Mouse (Mus musculus) testis, adult 2 months (tissue): ENCODE data around the gene Foxp1.

Experiments used
- CTCF ChIP-seq: fragments of 200-500 bp; IDR thresholded peaks from 2 replicates; pipeline ENCODE4 v1.5.1; 2012; ENCODE audit warnings: low read depth, mild to moderate bottlenecking, inconsistent platforms, low read length, moderate library complexity; ENCODE audit not compliant: control insufficient read depth, insufficient read depth, insufficient replicate concordance
- POLR2A ChIP-seq: fragments of 200-500 bp; IDR thresholded peaks from 2 replicates; pipeline ENCODE4 v1.6.1; 2012; ENCODE audit warnings: low read depth, mild to moderate bottlenecking, inconsistent platforms, low read length, moderate library complexity; ENCODE audit not compliant: control insufficient read depth

DNA sequence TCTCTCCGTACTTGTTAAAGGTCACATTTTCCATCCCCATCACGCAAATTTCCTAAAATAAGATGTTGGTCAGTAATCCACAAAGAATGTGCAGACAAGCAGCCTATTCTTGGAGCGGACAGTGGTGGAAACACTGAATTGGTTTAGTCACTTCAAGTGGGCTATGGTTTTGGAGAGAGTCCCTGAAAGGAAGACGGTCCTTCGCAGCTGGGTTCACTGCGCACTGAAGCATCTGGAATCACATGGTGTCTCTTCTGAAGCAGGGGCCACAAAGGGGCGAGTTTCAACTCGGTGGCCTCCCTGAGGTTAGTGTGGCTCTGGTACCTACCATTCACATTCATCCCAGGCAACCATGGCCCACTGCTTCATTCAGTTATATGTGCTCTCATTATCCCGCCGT is 588.1 kb downstream of the Foxp1 start:
- TF ChIP-seq CTCF (no peak), POLR2A (no peak)
